Mouse (Mus musculus) thymus, postnatal 25 days (tissue): ENCODE data around the gene Itgb3.

Source experiments
- DNase-seq: peaks from one replicate; pipeline ENCODE4 v3.0.0; 2022

Gene Itgb3

GRCm38 (mm10) chr11:104661531-104662205, 53.9 kb downstream of the Itgb3 start:
- DNase-seq = peak; percentile 73

GRCm38 (mm10) chr11:104662573-104662972, 54.8 kb downstream of the Itgb3 start:
- DNase-seq = no peak

GRCm38 (mm10) chr11:104663241-104663877, 55.6 kb downstream of the Itgb3 start:
- no peak for DNase-seq

- no peak for DNase-seq
These were observed 56.1 kb downstream of the Itgb3 start for GRCm38 (mm10) chr11:104663878-104664261.

GRCm38 (mm10) chr11:104664441-104664840, 56.6 kb downstream of the Itgb3 start:
- DNase-seq = no peak

GRCm38 (mm10) chr11:104667399-104667798, 59.6 kb downstream of the Itgb3 start:
- peak; percentile 62 for DNase-seq

GRCm38 (mm10) chr11:104673412-104673811, 65.6 kb downstream of the Itgb3 start:
- no peak for DNase-seq

GRCm38 (mm10) chr11:104674768-104675167, 67.0 kb downstream of the Itgb3 start:
- DNase-seq = no peak

GRCm38 (mm10) chr11:104685548-104685947, 77.7 kb downstream of the Itgb3 start, which contains the start of gene Gm11639:
TSS of gene Gm11639 (plus strand) at chr11:104685707.
- DNase-seq = no peak

GRCm38 (mm10) chr11:104693235-104693634, 85.4 kb downstream of the Itgb3 start:
- DNase-seq = no peak

- DNase-seq = no peak
These were observed 96.3 kb downstream of the Itgb3 start for GRCm38 (mm10) chr11:104704097-104704496.

GRCm38 (mm10) chr11:104707084-104707483, 99.3 kb downstream of the Itgb3 start:
- DNase-seq = no peak
